Mouse (Mus musculus): Measurements from ENCODE around the gene Ptgdr.
"Not testable (repeated sequence)": the region's sequence is repeated elsewhere in the genome, so short reads cannot be mapped to it uniquely, and the experiment has no call there.

The Ptgdr gene

DNA sequence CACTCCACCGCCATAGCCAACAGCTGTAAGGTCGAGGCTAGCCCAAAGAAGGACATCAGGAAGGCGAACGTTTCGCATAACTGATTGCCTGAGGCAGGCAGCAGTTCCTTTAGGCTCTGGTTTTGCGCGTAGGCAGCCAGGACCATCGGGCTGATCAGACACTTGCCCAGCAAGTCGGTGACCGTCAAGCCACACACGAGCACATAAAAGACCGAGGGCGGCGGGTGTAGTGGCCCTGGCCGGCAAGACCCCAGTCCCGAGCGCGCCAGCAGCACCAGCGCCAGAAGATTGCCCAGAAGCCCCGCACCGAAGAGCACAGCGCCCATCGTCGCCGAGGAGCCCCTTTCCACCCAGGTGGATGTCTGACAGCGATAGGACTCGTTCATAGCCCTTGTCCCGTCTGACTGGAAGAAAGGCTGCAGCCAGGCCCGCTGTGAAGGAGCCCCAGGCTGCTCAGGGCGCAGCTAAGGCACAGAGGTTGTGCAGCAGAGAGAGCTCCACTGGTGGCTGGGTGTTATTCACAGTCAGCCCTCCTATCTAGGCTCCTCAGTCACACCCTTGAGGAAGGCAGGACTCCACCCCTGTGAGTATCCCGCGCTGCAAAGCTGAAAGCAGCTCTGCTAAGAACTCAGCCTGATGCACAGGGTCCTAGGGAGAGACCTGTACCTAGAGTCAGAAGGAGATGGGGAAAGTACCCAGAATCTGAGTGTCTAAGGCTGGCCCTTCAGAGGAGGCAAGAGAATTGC, at the start of gene Ptgdr:
TSS of gene Ptgdr (minus strand) at position 508 of the 746 bp plus-strand sequence.
- DNase-seq (ENCODE audit: low spot score), result no peak

DNA sequence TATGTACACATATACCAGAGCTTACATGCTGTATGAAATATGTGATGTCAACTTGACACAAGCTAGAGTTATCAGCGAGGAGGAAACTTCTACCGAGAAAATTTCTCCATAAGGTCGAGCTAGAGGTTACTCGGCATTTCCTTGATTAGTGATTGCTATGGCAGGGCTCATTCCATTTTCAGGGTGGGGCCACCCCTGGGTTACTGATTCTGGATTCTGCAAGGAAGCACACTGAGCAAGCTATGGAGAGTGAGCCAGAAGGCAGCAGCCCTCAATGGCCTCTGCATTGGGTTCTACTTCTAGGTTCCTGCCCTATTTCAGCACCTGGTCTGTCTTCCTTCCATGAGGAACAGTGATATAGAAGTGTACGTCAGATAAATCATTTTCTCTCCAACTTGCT, 48.6 kb upstream of the Ptgdr start:
- no peak for DNase-seq (ENCODE audit: low spot score)

DNA sequence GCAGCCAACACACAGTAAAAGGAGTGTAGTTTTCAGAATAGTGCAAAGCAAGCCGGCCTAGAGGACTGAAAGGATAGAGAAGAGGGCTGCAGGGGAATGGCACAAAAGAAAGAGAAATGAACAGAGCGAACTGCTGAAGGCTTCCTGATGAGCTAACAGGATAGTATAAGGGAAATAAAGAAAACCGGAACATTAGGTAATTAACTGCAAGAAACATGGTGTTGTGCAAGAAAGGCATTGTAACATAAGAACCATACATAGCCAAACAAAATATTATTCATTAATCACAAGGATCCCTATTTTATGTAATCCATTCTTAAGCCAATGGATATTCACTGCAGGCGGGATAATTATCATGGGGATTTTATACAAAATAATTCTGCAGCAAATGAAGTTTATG, 45.0 kb upstream of the Ptgdr start:
- no peak for DNase-seq (ENCODE audit: low spot score)

DNA sequence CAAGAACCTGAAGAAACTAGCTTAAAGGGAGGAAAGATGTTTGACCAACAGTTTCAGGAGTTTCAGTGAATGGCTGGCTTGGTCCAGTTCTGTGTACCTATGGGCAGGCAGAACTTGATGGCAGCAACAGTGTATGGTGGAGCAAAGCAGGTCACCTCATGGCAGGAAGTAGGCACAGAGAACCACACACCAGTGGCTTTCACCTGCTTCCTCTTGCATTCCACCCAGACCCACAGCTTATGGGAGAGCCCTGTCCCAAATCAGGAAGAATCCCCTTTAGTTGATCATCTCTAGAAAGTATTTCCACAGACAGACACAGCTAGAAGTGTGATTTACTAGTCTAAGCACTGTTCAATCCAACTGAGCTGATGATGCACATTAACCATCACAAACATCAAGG, 42.6 kb upstream of the Ptgdr start:
- not testable (repeated sequence) for DNase-seq (ENCODE audit: low spot score)

GRCm38 (mm10) chr14:44891387-44892132, 32.4 kb upstream of the Ptgdr start:
- no peak for DNase-seq (ENCODE audit: low spot score)

DNA sequence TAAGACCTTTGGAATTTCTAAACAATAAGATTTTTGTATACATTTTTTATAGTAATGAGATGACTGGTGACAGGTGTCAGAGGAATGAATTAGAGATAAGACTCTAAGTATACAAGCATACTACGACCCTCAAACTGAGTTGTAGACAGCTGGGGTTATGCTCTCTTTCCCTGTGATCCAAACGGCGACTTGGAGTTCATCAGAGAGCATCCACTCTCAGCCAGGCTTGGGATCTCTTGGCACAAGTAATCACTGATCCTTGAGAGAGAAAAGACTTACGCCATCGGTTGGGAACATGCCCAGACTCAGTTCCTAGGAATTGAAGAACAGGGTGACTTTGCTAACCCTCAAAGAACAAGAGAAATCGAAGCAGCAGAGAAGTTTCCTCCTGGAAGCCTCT, 10.5 kb upstream of the Ptgdr start:
- no peak for DNase-seq (ENCODE audit: low spot score)

GRCm38 (mm10) chr14:44865661-44866060, 6.5 kb upstream of the Ptgdr start:
- DNase-seq (ENCODE audit: low spot score), result no peak

- no peak for DNase-seq (ENCODE audit: low spot score)
These were observed 3.9 kb upstream of the Ptgdr start for GRCm38 (mm10) chr14:44863086-44863485.

DNA sequence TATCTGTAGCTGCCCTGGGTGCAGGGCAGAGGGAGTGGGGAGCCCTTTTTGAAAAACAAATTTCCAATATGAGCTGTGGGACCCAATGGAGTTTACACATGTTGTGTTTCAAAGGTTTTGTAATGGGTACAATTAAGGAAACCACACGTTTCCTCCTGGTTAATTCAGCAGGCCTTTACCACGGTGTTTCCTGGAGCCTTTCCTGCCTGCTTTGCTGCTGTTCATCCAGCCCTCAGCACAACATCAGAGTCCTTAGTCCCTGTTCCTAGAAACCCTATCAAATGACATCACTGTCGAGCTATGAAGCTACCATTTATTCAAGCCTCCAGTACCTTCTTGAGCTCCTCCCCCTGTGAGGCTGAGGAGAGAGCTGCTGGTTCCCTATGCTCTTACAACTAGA, 2.0 kb upstream of the Ptgdr start:
- no peak for DNase-seq (ENCODE audit: low spot score)

DNA sequence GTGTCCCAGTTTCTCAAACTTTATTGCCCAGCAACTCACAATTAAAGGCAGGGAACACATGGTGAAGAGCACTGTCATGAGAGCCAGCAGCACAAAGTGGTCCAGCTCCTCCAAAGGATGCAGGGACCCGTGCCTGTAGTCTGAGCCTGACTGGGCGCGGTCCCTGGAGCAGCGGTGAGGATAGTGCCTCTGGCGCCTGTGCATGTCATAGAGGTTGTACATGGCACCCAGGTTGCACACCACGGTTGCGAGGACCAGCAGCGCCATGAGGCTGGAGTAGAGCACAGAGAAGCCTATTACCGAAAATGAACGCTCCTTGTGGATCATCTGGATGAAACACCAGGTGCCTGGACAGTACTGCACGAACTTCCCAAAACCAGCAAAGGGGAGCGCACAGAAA, 803 bp downstream of the Ptgdr start:
- no peak for DNase-seq (ENCODE audit: low spot score)

DNA sequence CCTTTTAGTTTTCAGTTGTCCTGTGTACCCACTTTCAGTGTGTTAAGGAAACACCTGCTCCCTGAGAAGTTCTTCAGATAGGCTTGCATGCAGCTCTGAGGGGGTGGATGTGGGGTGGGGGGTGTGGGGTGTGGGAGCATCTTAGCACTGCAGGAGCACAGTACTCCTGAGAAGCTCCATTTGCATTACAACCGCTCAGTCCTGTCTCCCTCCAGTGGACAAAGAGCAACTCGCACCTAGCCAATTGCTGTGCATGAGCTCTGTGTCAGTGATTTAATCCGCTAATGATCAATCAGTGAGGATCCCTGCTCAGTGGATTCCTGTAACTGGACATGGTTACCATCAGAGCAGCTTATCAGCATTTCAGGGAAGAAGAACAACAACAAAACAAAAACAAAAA, 8.5 kb downstream of the Ptgdr start:
- not testable (repeated sequence) for DNase-seq (ENCODE audit: low spot score)

DNA sequence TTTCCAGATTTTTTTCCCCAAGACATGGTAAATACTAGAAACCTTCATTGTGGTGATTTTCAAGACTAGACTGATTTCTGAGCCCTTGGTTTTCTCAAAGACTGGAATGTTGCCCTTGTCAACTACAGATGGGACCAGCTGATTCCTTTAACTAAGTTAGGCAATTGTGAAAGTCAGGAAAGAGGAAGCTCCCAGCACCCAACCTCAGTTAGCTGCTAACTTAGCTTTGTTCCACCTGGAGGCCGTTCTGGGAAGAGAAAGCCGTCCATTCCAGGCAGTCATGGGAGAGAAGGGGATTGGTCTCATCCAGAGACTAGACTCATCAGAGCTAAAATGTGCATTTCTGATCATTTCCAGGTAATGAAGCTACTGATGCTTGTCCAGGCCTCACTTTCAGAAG, 11.4 kb downstream of the Ptgdr start:
- DNase-seq (ENCODE audit: low spot score), result no peak

- no peak for DNase-seq (ENCODE audit: low spot score)
These were observed 12.5 kb downstream of the Ptgdr start for GRCm38 (mm10) chr14:44846558-44847263.

- no peak for DNase-seq (ENCODE audit: low spot score)
These were observed 15.1 kb downstream of the Ptgdr start for GRCm38 (mm10) chr14:44843768-44844755.

- DNase-seq (ENCODE audit: low spot score), result no peak
These were observed 20.5 kb downstream of the Ptgdr start for GRCm38 (mm10) chr14:44838685-44839084.

DNA sequence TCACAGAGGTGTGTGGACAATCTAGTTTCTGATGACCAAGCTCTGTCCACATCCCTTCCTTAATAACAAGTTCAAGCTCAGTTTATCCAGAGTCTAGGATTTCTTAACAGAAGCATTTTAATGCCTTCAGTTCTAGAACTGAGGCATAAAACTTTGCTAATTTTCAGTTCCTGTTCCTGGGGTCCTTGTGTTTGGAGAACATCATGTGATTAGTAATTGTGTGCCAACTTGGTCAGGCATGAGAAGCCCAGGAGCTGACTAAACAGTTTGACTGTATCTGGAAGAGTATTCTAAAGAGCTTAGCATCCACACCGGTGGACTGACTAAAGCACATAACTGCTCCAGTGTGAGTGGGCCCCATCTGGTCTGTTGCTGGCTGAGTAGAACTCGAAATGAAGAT, 24.0 kb downstream of the Ptgdr start:
- DNase-seq (ENCODE audit: low spot score), result no peak

DNA sequence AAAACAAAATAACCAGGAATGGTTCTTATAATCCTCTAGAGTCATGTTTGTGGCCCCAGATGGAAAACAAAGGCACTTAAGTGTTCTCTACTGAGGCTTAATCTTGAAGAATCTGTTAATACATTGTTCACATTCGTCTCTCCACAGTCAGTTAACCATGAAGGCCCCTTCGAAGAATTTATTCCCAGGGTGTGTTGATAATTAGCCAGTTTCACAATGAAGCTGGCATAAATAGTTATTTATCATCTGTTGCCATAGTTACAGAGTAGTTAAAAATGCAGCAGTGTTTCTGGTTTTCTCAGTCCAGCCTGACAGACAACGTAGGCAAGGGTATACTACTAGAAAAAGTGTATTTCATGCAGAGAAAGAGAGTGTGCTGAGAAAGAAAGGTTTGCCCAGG, 25.0 kb downstream of the Ptgdr start:
- DNase-seq (ENCODE audit: low spot score), result not testable (repeated sequence)

GRCm38 (mm10) chr14:44833096-44833495, 26.1 kb downstream of the Ptgdr start:
- not testable (repeated sequence) for DNase-seq (ENCODE audit: low spot score)

- DNase-seq (ENCODE audit: low spot score), result no peak
These were observed 31.4 kb downstream of the Ptgdr start for GRCm38 (mm10) chr14:44827736-44828135.

DNA sequence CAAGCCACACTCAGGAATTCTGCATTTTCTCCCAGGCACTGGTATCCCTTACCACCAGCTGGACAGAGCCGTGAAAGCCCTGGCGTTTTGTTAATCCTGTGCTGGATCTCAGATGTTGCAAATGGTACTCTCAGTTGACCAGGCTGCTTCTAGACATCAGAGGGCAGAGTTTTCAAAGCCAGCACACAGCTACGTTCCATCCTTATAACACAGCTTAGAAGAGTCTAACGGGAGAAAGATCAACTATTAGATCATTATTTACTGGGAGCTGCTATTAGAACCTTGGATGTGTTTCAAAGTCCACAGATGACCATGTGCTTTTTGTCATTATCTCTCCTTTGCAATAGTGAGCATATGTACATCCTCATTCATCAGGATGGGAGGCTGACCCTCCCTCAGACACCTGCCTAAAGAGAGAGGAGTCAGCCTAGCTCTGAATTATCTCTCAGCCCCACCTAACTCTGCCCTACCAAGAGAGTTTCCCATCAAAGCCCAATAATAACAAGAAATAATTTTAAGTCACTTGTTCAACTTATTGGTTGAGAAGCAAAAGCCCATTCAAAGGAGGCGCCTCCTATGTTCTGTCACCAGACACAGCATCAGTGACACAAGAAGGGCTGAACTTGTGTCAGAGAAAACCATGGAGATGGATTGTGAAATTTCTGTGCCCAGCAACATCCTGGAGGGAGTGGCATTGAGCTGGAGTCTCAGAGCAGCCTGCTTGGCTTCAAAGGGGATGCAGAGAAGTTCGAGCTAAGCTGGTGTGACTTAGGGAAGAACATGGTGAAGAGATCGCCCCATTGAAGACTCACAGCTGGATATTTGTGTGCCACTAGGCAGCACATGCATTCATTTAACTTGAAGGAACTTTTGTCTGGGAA, 37.8 kb downstream of the Ptgdr start:
- DNase-seq (ENCODE audit: low spot score), result no peak

DNA sequence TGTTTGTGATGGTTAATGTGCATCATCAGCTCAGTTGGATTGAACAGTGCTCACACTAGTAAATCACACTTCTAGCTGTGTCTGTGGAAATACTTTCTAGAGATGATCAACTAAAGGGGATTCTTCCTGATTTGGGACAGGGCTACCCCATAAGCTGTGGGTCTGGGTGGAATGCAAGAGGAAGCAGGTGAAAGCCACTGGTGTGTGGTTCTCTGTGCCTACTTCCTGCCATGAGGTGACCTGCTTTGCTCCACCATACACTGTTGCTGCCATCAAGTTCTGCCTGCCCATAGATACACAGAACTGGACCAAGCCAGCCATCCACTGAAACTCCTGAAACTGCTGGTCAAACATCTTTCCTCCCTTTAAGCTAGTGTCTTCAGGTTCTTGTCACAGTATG, 46.0 kb downstream of the Ptgdr start:
- DNase-seq (ENCODE audit: low spot score), result not testable (repeated sequence)

Data from spleen, adult 12 weeks (tissue).